Mouse (Mus musculus) heart, postnatal 0 days (tissue): ENCODE results near the gene Sema3a. TPM values are rescaled to one million over a fixed set of nuclear protein-coding genes. Genes with fewer than 3 reads are reported as not detected.

ENCODE experiments used
- ATAC-seq: fragments of 200-750 bp; cut with Nextera tagmentation; 2 replicates; pipeline ENCODE4 v1.8.0; 2017; ENCODE audit warnings: low read depth, moderate number of reproducible peaks, moderate library complexity; ENCODE audit not compliant: insufficient read depth
- DNase-seq: peaks from one replicate; pipeline ENCODE4 v3.0.0-alpha.2; 2016; ENCODE audit warnings: low spot score
- H3K27ac ChIP-seq: fragments of 300-500 bp; sonication (generic); 2 replicates; pipeline ENCODE4 v1.5.1; 2014; ENCODE audit warnings: low read depth, mild to moderate bottlenecking
- H3K27me3 ChIP-seq: fragments of 300-500 bp; sonication (generic); 2 replicates; pipeline ENCODE4 v1.6.1; 2014; ENCODE audit warnings: low read length, mixed read lengths; ENCODE audit not compliant: control insufficient read depth, insufficient read depth
- H3K36me3 ChIP-seq: fragments of 300-500 bp; sonication (generic); replicated peaks from 2 replicates; pipeline ENCODE4 v1.6.1; 2014; ENCODE audit warnings: low read length, mixed read lengths; ENCODE audit not compliant: control insufficient read depth, insufficient read depth
- H3K4me1 ChIP-seq: fragments of 300-500 bp; sonication (generic); 2 replicates; pipeline ENCODE4 v1.6.1; 2014; ENCODE audit warnings: antibody characterized with exemption; ENCODE audit not compliant: control insufficient read depth, insufficient read depth
- H3K4me2 ChIP-seq: fragments of 300-500 bp; sonication (generic); 2 replicates; pipeline ENCODE4 v1.6.1; 2014; ENCODE audit warnings: low read depth, mild to moderate bottlenecking, low read length, moderate library complexity
- H3K4me3 ChIP-seq: fragments of 300-500 bp; sonication (generic); 2 replicates; pipeline ENCODE4 v1.5.1; 2014; ENCODE audit warnings: low read depth, low read length
- H3K9ac ChIP-seq: fragments of 300-500 bp; sonication (generic); replicated peaks from 2 replicates; pipeline ENCODE4 v1.6.1; 2014; ENCODE audit warnings: low read depth, low read length, mixed read lengths
- H3K9me3 ChIP-seq: fragments of 300-500 bp; sonication (generic); replicated peaks from 2 replicates; pipeline ENCODE4 v1.6.1; 2016; ENCODE audit warnings: low read length; ENCODE audit not compliant: control insufficient read depth
- CTCF ChIP-seq: IDR thresholded peaks from 2 replicates; pipeline ENCODE4 v1.5.1; 2016; ENCODE audit warnings: antibody characterized with exemption, control low read depth, low read depth
- EP300 ChIP-seq: IDR thresholded peaks from 2 replicates; pipeline ENCODE4 v1.6.1; 2016; ENCODE audit warnings: antibody characterized with exemption, low read depth
- WGBS: fragments of 180-500 bp; shearing (Covaris S2); extraction: QIAGEN DNeasy Blood & Tissue Kit; methylation state at CpG from one replicate; pipeline ENCODE4 v1.1.7; 2014; 5-methylcytosine and 5-hydroxymethylcytosine counted together
- polyA plus RNA-seq: library from polyadenylated mRNA; unstranded; fragments of >200 nt; fragmentation: Nextera tagmentation; extraction: Ambion mirVana; gene quantifications from 2 replicates; pipeline ENCODE4 v1.2.1, GENCODE M21; 2015
- total RNA-seq: library from RNA; depleted of rRNA; stranded (reverse); fragments of >200 nt; gene quantifications from 2 replicates; pipeline ENCODE4 v1.2.3, GENCODE M21; 2014; ENCODE audit warnings: low replicate concordance

The Sema3a gene
- total and polyA plus RNA-seq, 2 experiments from 2014 or later = 3.6 to 19.0 TPM

DNA sequence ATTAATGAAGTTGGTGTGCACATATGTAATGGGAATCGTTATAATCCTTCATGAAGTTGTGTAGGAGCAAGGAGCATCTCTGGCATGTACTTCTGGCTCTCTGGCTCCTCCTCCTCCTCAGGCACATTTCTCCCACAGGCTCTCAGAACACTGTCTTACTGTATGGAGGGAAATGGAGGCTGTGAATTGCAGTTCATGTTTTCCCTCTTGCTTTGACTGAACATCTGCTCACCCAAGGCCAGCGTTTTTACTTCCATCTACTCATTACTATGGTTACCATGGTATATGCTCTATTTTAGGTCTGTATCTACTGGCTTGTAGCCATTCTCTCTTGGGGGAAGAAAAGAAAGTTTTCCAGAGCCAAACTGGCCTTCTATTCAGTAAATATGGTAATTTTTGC is 137.9 kb downstream of the Sema3a start:
- WGBS = 64% methylated on average over 2 of the region's 2 CpGs
- TF ChIP-seq EP300 = no peak
- no peak for TF ChIP-seq CTCF
- no peaks in the 10 kb centered on the region for H3K9me3 ChIP-seq
- no peaks in the 10 kb centered on the region for H3K27me3 ChIP-seq
- H3K4me1 ChIP-seq = no peaks in the 10 kb centered on the region
- no peak for DNase-seq
- no peak overlapping the region for H3K27ac ChIP-seq
- no peaks in the 10 kb centered on the region for H3K36me3 ChIP-seq
- H3K9ac ChIP-seq = no peak overlapping the region
- no peak overlapping the region for H3K4me2 ChIP-seq
- no peak for ATAC-seq
- H3K4me3 ChIP-seq = no peak overlapping the region

DNA sequence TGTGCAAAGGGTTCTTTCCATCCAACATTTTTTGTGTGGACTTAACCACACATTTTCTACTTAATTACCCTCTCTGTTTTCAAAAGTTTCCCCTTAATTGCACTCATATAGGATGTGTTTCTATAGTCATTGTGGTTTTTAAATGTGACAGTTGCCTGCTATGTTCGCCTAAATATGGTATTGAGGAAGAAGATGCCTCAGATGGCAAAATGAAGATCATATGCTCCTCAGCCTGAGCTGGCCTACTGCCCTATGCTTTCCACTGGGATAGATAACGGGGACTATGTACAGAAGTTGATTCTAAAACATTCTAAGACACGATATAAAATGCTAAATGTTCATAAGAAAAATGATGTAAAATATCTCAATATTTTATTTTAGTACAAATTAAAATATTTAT is 138.3 kb downstream of the Sema3a start:
- Histone ChIP-seq H3K36me3 (no peaks in the 10 kb centered on the region), H3K4me3 (no peak overlapping the region), H3K9me3 (no peaks in the 10 kb centered on the region), H3K27ac (no peak overlapping the region), H3K27me3 (no peaks in the 10 kb centered on the region), H3K4me1 (no peaks in the 10 kb centered on the region), H3K9ac (no peak overlapping the region), H3K4me2 (no peak overlapping the region)
- ATAC-seq (no peak), DNase-seq (no peak)
- 68% methylated on average over 3 of the region's 3 CpGs for WGBS
- TF ChIP-seq CTCF (no peak), EP300 (no peak)

DNA sequence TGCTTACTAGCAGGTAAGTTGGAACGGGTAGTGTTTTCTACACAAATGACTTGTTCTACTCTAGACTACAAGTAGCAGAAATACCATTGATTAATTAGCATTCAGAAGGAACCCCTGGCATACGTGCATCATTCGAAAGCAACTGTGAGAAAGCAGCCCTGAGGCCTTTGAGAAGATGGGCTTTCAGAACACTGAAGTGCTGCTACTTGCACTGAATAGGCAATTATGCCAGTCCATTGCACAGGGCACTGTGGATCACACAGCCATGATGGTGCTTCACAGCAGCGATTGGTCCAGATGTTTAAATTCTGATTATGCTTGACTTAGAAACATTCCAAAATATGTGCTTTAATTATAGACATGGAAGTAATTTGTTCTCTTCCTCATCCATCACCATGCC is 187.5 kb downstream of the Sema3a start:
- Histone ChIP-seq H3K27ac (no peak overlapping the region), H3K36me3 (no peaks in the 10 kb centered on the region), H3K4me3 (no peak overlapping the region), H3K4me2 (no peak overlapping the region), H3K9me3 (no peaks in the 10 kb centered on the region), H3K9ac (no peak overlapping the region), H3K4me1 (no peaks in the 10 kb centered on the region), H3K27me3 (no peaks in the 10 kb centered on the region)
- no peak for ATAC-seq
- 87% methylated on average over 4 of the region's 4 CpGs for WGBS
- no peak for TF ChIP-seq EP300
- TF ChIP-seq CTCF = no peak
- no peak for DNase-seq

DNA sequence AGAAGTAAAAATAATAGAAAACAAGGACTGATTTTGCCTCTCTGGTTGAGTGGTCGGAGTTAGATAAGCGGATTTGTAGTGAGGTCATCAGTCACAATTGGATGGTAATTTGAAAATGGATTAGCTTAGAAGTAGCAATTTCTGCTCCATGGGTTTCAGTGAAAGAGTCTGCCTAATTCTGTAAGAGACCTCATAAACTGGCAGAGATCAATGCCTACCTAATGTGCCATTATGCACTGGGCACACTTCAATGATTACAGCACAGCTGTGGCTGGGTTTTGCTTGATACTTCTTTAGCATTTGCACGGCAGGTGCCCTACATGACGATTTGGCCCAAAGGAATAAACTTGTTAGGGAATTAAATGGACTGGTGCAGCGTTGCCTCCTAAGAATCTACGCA is 188.8 kb downstream of the Sema3a start:
- no peak overlapping the region for H3K27ac ChIP-seq
- DNase-seq = no peak
- no peaks in the 10 kb centered on the region for H3K9me3 ChIP-seq
- H3K36me3 ChIP-seq = no peaks in the 10 kb centered on the region
- 82% methylated on average over 6 of the region's 6 CpGs for WGBS
- no peak overlapping the region for H3K4me3 ChIP-seq
- no peak overlapping the region for H3K4me2 ChIP-seq
- H3K27me3 ChIP-seq = no peaks in the 10 kb centered on the region
- TF ChIP-seq CTCF = no peak
- TF ChIP-seq EP300 = no peak
- ATAC-seq = no peak
- H3K4me1 ChIP-seq = no peaks in the 10 kb centered on the region
- no peak overlapping the region for H3K9ac ChIP-seq

DNA sequence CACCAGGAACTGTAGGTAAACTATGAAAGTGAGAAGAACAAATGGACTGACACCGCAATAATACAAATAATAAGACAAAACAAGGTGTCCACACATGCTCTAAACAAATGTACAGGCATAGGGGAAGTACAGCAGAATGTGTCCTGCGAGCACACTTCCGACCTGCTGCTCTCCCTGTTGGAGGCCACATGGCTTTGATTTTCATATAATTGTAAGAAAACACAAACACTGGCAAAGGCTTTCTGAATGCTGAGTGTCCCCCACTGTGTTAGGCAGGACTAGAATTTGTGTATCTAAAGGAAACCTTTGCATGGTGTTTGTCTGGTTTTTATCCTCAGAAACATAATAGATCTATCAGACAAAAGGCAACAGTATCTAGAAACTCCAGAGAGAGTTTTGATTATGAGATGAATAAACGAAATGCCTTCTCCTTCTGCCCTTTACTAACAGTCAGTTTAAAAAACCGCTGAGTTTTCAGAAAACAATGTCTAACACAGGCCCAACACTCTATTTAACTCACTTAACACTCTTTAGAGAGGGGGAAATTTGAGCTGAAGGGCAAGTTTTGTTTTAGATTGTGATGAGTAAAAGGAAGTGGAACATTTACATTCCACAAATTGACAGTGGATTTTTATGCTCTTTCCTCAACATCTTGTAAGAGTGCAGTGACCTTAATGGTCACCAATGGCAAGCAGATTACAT is 193.7 kb downstream of the Sema3a start:
- Histone ChIP-seq H3K27me3 (no peaks in the 10 kb centered on the region), H3K36me3 (no peaks in the 10 kb centered on the region), H3K4me3 (no peak overlapping the region), H3K4me2 (no peak overlapping the region), H3K4me1 (no peaks in the 10 kb centered on the region), H3K27ac (no peak overlapping the region), H3K9ac (no peak overlapping the region), H3K9me3 (no peaks in the 10 kb centered on the region)
- ATAC-seq (no peak), DNase-seq (no peak)
- TF ChIP-seq CTCF (no peak), EP300 (no peak)
- 63% methylated on average over 5 of the region's 5 CpGs for WGBS

DNA sequence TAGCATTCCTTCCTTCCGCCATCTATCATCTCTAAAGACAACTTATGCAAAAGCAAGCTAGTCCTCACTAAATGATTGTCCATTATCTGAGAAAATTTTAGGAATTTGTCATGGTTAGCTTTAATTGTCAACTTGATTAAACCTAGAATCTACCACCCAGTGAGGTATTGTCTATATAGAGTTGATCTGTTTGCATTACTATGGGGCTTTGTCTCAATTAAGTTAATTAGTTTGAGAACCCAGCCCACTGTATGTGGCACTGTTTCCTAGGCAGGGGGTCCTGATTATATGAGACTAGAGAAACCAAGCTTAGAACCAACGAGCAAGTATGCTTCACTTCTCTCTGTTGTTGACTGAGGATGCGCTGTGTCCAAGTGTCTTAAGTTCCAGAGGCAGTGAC is 194.9 kb downstream of the Sema3a start:
- Histone ChIP-seq H3K4me2 (no peak overlapping the region), H3K9ac (no peak overlapping the region), H3K27me3 (no peaks in the 10 kb centered on the region), H3K36me3 (no peaks in the 10 kb centered on the region), H3K4me3 (no peak overlapping the region), H3K4me1 (no peaks in the 10 kb centered on the region), H3K27ac (no peak overlapping the region), H3K9me3 (no peaks in the 10 kb centered on the region)
- DNase-seq = no peak
- ATAC-seq = no peak
- WGBS = 78% methylated on average over 3 of the region's 3 CpGs
- TF ChIP-seq CTCF = no peak
